45 mouse cellular contexts compared by ENCODE assay signal in the genomic region with DNA sequence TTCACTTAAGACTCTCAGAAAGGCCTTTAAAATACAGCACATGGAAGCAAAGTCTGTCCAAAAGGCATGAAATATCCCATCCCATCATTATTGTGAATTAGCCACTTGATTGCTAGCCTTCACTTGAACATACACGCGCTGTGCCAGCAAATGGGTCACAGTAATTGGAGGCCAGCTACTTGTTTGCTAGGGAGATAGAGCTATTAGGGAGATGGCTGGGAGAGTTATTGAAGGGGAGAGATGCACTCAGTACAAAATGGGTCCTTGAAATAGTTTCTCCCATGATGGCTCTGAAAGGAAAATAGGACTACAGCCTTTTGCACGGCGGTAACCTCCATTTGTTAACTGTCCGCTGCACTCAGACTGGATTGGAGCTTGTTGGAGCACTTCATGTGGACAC. TPM values are rescaled to one million over a fixed set of nuclear protein-coding genes. Genes with fewer than 3 reads are reported as not detected.
"Had no signal": no experiment of that assay in that cellular context is flagged by ENCODE, and none has a peak within 500 bp of the region (broad histone marks: within the 10 kb centered on the region; RNA-seq: fewer than 3 reads in every experiment).

No protein-coding gene starts in this region.

- DNase-seq: heart, postnatal 10 days; heart, postnatal 14 days; heart, postnatal 36 days; heart, postnatal 4 days; kidney, adult 11 months; kidney, adult 18-20 months; kidney, adult 2 months; kidney, adult 8-10 months; kidney, adult 9 months; kidney, postnatal 10 days; kidney, postnatal 14 days; kidney, postnatal 25 days; kidney, postnatal 36 days; kidney, postnatal 4 days; layer of hippocampus, adult 9-11 months; layer of hippocampus, postnatal 36 days had no signal

- H3K4me1 ChIP-seq: heart, embryonic 10.5 days; heart, embryonic 15.5 days; hindbrain, embryonic 12.5 days; hindbrain, embryonic 15.5 days; intestine, embryonic 15.5 days; kidney, embryonic 15.5 days had no signal

- H3K36me3 ChIP-seq: heart, embryonic 10.5 days; heart, embryonic 12.5 days; heart, embryonic 13.5 days; heart, embryonic 15.5 days; hindbrain, embryonic 10.5 days; hindbrain, embryonic 12.5 days; hindbrain, embryonic 13.5 days; hindbrain, embryonic 15.5 days; intestine, embryonic 15.5 days; kidney, embryonic 15.5 days had no signal

- H3K27me3 ChIP-seq: heart, embryonic 12.5 days; heart, embryonic 13.5 days; heart, embryonic 15.5 days; hindbrain, embryonic 12.5 days; hindbrain, embryonic 13.5 days; hindbrain, embryonic 15.5 days; intestine, embryonic 15.5 days; kidney, embryonic 15.5 days had no signal

- H3K4me2 ChIP-seq: heart, embryonic 11.5 days; heart, embryonic 12.5 days; heart, embryonic 13.5 days; heart, embryonic 15.5 days; hindbrain, embryonic 12.5 days; hindbrain, embryonic 13.5 days; hindbrain, embryonic 14.5 days; hindbrain, embryonic 15.5 days; intestine, embryonic 15.5 days; kidney, embryonic 15.5 days had no signal

- H3K27ac ChIP-seq: heart, embryonic 10.5 days; heart, embryonic 13.5 days; heart, embryonic 15.5 days; hindbrain, embryonic 10.5 days; hindbrain, embryonic 12.5 days; hindbrain, embryonic 13.5 days; hindbrain, embryonic 14.5 days; hindbrain, embryonic 15.5 days; hindbrain, postnatal 0 days; intestine, embryonic 15.5 days; kidney, embryonic 15.5 days; kidney, postnatal 0 days; layer of hippocampus, adult 2 months had no signal

- ATAC-seq: hindbrain, embryonic 16.5 days; hindbrain, postnatal 0 days; inflammation-experienced regulatory T-cells, adult 6 months; intestine, embryonic 15.5 days; intestine, embryonic 16.5 days; intestine, postnatal 0 days had no signal

- H3K4me3 ChIP-seq: heart, embryonic 10.5 days; heart, embryonic 12.5 days; heart, embryonic 13.5 days; heart, embryonic 15.5 days; hindbrain, embryonic 10.5 days; hindbrain, embryonic 12.5 days; hindbrain, embryonic 13.5 days; hindbrain, embryonic 15.5 days; intestine, embryonic 15.5 days; kidney, embryonic 15.5 days; layer of hippocampus, adult 2 months had no signal

- H3K9ac ChIP-seq: heart, embryonic 12.5 days; heart, embryonic 13.5 days; heart, embryonic 15.5 days; hindbrain, embryonic 12.5 days; hindbrain, embryonic 13.5 days; hindbrain, embryonic 14.5 days; hindbrain, embryonic 15.5 days; intestine, embryonic 15.5 days; kidney, embryonic 15.5 days had no signal

- H3K9me3 ChIP-seq: heart, embryonic 10.5 days; heart, embryonic 12.5 days; heart, embryonic 13.5 days; heart, embryonic 15.5 days; hindbrain, embryonic 10.5 days; hindbrain, embryonic 12.5 days; hindbrain, embryonic 13.5 days; hindbrain, embryonic 15.5 days; intestine, embryonic 15.5 days; kidney, embryonic 15.5 days had no signal

RNA-seq across cellular contexts. Expression of a gene that starts 38.8 kb away (rescaled TPM):
- total RNA-seq: heart, postnatal 10 days; heart, postnatal 14 days; heart, postnatal 25 days; heart, postnatal 36 days; layer of hippocampus, adult 18-20 months; layer of hippocampus, adult 2 months; layer of hippocampus, postnatal 10 days; layer of hippocampus, postnatal 14 days; layer of hippocampus, postnatal 25 days; layer of hippocampus, postnatal 36 days; left cerebral cortex, adult 18-20 months had no signal
- polyA plus RNA-seq: hindbrain, embryonic 10.5 days; hindbrain, embryonic 11.5 days; hindbrain, embryonic 12.5 days; hindbrain, embryonic 13.5 days; hindbrain, embryonic 14.5 days; hindbrain, embryonic 16.5 days; hindbrain, postnatal 0 days; inflammation-experienced regulatory T-cells, adult 6 months; kidney, adult 2 months; kidney, embryonic 14.5 days; kidney, embryonic 15.5 days; kidney, embryonic 16.5 days; kidney, postnatal 0 days; large intestine, adult 2 months had no signal
